Mouse (Mus musculus): ENCODE data around the gene Il4.

GRCm38 (mm10) chr11:53642744-53643279 lies 24.3 kb upstream of the Il4 start:
- TF ChIP-seq MAFK (IDR thresholded peaks at IDR 0.05; ENCODE audit: insufficient read depth, low read depth, low read length), result no peak
- TF ChIP-seq ZNF384 (IDR thresholded peaks at IDR 0.05; ENCODE audit: low read depth, low read length), result no peak
- TF ChIP-seq HCFC1 (IDR thresholded peaks at IDR 0.05; ENCODE audit: borderline replicate concordance, insufficient read depth, low read length), result no peak
- TF ChIP-seq ZC3H11A (IDR thresholded peaks at IDR 0.05; ENCODE audit: borderline replicate concordance, low read depth, low read length), result no peak

All from ES-E14 (cell line).